Mouse (Mus musculus) kidney, embryonic 14.5 days (tissue): ENCODE data around the gene Crisp2. TPM values are rescaled to one million over a fixed set of nuclear protein-coding genes. Genes with fewer than 3 reads are reported as not detected.
"Not testable (repeated sequence)": the region's sequence is repeated elsewhere in the genome, so short reads cannot be mapped to it uniquely, and the experiment has no call there.

Experiments used
- ATAC-seq: fragments of 200-750 bp; cut with Nextera tagmentation; 2 replicates; pipeline ENCODE4 v1.8.0; 2017; ENCODE audit warnings: moderate number of reproducible peaks, mild to moderate bottlenecking, moderate TSS enrichment, moderate library complexity; ENCODE audit not compliant: low FRiP score, low TSS enrichment
- H3K27ac ChIP-seq: fragments of 300-500 bp; sonication (generic); 2 replicates; pipeline ENCODE4 v1.5.1; 2014; ENCODE audit warnings: low read depth, mild to moderate bottlenecking, low read length, moderate library complexity, mixed read lengths
- H3K27me3 ChIP-seq: fragments of 300-500 bp; sonication (generic); 2 replicates; pipeline ENCODE4 v1.6.1; 2014; ENCODE audit warnings: mild to moderate bottlenecking, low read length; ENCODE audit not compliant: control insufficient read depth, insufficient read depth
- H3K36me3 ChIP-seq: fragments of 300-500 bp; sonication (generic); 2 replicates; pipeline ENCODE4 v1.6.1; 2014; ENCODE audit warnings: low read length, mixed read lengths; ENCODE audit not compliant: control insufficient read depth, insufficient read depth
- H3K4me1 ChIP-seq: fragments of 300-500 bp; sonication (generic); 2 replicates; pipeline ENCODE4 v1.6.1; 2014; ENCODE audit warnings: low read length, mixed read lengths; ENCODE audit not compliant: control insufficient read depth, insufficient read depth
- H3K4me2 ChIP-seq: fragments of 300-500 bp; sonication (generic); replicated peaks from 2 replicates; pipeline ENCODE4 v1.6.1; 2014; ENCODE audit warnings: low read depth, mild to moderate bottlenecking, low read length
- H3K4me3 ChIP-seq: fragments of 300-500 bp; sonication (generic); 2 replicates; pipeline ENCODE4 v1.5.1; 2014; ENCODE audit warnings: mild to moderate bottlenecking, low read length
- H3K9ac ChIP-seq: fragments of 300-500 bp; sonication (generic); 2 replicates; pipeline ENCODE4 v1.6.1; 2014; ENCODE audit warnings: low read depth, mild to moderate bottlenecking, low read length, moderate library complexity
- H3K9me3 ChIP-seq: fragments of 300-500 bp; sonication (generic); 2 replicates; pipeline ENCODE4 v1.6.1; 2016; ENCODE audit warnings: low read length; ENCODE audit not compliant: control insufficient read depth
- WGBS: fragments of 180-500 bp; shearing (Covaris S2); extraction: QIAGEN DNeasy Blood & Tissue Kit; methylation state at CpG from one replicate; pipeline ENCODE4 v1.1.7; 2014; 5-methylcytosine and 5-hydroxymethylcytosine counted together
- polyA plus RNA-seq: library from polyadenylated mRNA; unstranded; fragments of >200 nt; fragmentation: Nextera tagmentation; extraction: Ambion mirVana; gene quantifications from 2 replicates; pipeline ENCODE4 v1.2.1, GENCODE M21; 2014

The Crisp2 gene
- polyA plus RNA-seq, 1 experiment from 2014 or later = not detected

- ATAC-seq = no peak
These were observed 75.1 kb downstream of the Crisp2 start for GRCm38 (mm10) chr17:40731724-40732123.

GRCm38 (mm10) chr17:40731296-40731695, 75.5 kb downstream of the Crisp2 start:
- Histone ChIP-seq H3K4me3 (no peak overlapping the region), H3K9ac (no peak overlapping the region), H3K4me1 (no peaks in the 10 kb centered on the region), H3K27ac (no peak overlapping the region), H3K4me2 (no peak overlapping the region), H3K36me3 (no peaks in the 10 kb centered on the region), H3K9me3 (no peaks in the 10 kb centered on the region), H3K27me3 (no peaks in the 10 kb centered on the region)
- 79% methylated on average over 2 of the region's 2 CpGs for WGBS
- ATAC-seq = no peak

More at GRCm38 (mm10) chr17:40731724-40732123, 75.1 kb downstream of the Crisp2 start:
- Histone ChIP-seq H3K27ac (no peak overlapping the region), H3K36me3 (no peaks in the 10 kb centered on the region), H3K27me3 (no peaks in the 10 kb centered on the region), H3K9me3 (no peaks in the 10 kb centered on the region), H3K4me2 (no peak overlapping the region), H3K9ac (no peak overlapping the region), H3K4me3 (no peak overlapping the region), H3K4me1 (no peaks in the 10 kb centered on the region)
- 56% methylated on average over 4 of the region's 4 CpGs for WGBS

- no peak for ATAC-seq
These were observed 80.0 kb downstream of the Crisp2 start, which contains the start of gene Esp1 for GRCm38 (mm10) chr17:40726820-40727219. Gene Esp1, plus strand, starts transcription at chr17:40727120.

GRCm38 (mm10) chr17:40717055-40717454, 89.7 kb downstream of the Crisp2 start:
- H3K27me3 ChIP-seq, H3K4me3 ChIP-seq, H3K4me2 ChIP-seq, H3K36me3 ChIP-seq, H3K9ac ChIP-seq, H3K4me1 ChIP-seq, H3K9me3 ChIP-seq, H3K27ac ChIP-seq, ATAC-seq: not testable (repeated sequence)

More at GRCm38 (mm10) chr17:40726820-40727219, 80.0 kb downstream of the Crisp2 start, which contains the start of gene Esp1:
- Histone ChIP-seq H3K27ac (no peak within 1 kb of the TSS), H3K27me3 (no peaks in the 10 kb centered on the region), H3K9ac (no peak within 1 kb of the TSS), H3K4me1 (no peaks in the 10 kb centered on the region), H3K4me3 (no peak within 1 kb of the TSS), H3K9me3 (no peaks in the 10 kb centered on the region), H3K36me3 (no peaks in the 10 kb centered on the region), H3K4me2 (no peak within 1 kb of the TSS)
- WGBS = 88% methylated on average over 2 of the region's 2 CpGs

GRCm38 (mm10) chr17:40716273-40716672, 90.5 kb downstream of the Crisp2 start:
- ATAC-seq = no peak
- no peaks in the 10 kb centered on the region for H3K27me3 ChIP-seq

More at GRCm38 (mm10) chr17:40716273-40716672, 90.5 kb downstream of the Crisp2 start:
- Histone ChIP-seq H3K4me2 (no peak overlapping the region), H3K4me1 (no peaks in the 10 kb centered on the region), H3K4me3 (no peak overlapping the region), H3K27ac (no peak overlapping the region), H3K36me3 (no peaks in the 10 kb centered on the region), H3K9ac (no peak overlapping the region), H3K9me3 (no peaks in the 10 kb centered on the region)

Other genes starting within 250 kb of the Crisp2 start
- gene Esp6, start 245.5 kb downstream of the Crisp2 start, polyA plus RNA-seq = not detected in 2 replicates
- not detected in 2 replicates for gene Esp4, start 208.4 kb downstream of the Crisp2 start, polyA plus RNA-seq
- not detected in 2 replicates for gene Esp3, start 174.9 kb downstream of the Crisp2 start, polyA plus RNA-seq
- gene Esp1, start 79.9 kb downstream of the Crisp2 start, polyA plus RNA-seq = not detected in 2 replicates
- 0.23 and 0.40 TPM in 2 replicates for gene Rhag, start 4.1 kb upstream of the Crisp2 start, polyA plus RNA-seq
- gene 9130008F23Rik, start 73.6 kb upstream of the Crisp2 start, polyA plus RNA-seq = 1.4 and 1.8 TPM in 2 replicates
- not detected in 2 replicates for gene Glyatl3, start 107.3 kb upstream of the Crisp2 start, polyA plus RNA-seq
- 29.6 and 49.3 TPM in 2 replicates for gene Mut, start 127.7 kb upstream of the Crisp2 start, polyA plus RNA-seq
- gene Cenpq, start 128.0 kb upstream of the Crisp2 start, polyA plus RNA-seq = 33.8 and 47.9 TPM in 2 replicates